Mouse (Mus musculus) liver, postnatal 0 days (tissue): ENCODE measurements around the gene Prkd2. TPM values are rescaled to one million over a fixed set of nuclear protein-coding genes. Genes with fewer than 3 reads are reported as not detected.

Source experiments
- ATAC-seq: fragments of 200-750 bp; cut with Nextera tagmentation; 2 replicates; pipeline ENCODE4 v1.8.0; 2017; ENCODE audit warnings: mild to moderate bottlenecking, moderate library complexity
- DNase-seq: peaks from one replicate; pipeline ENCODE4 v3.0.0-alpha.2; 2016
- H3K27ac ChIP-seq: fragments of 300-500 bp; sonication (generic); 2 replicates; pipeline ENCODE4 v1.5.1; 2014; ENCODE audit warnings: antibody characterized with exemption, moderate library complexity, mild to moderate bottlenecking, low read depth
- H3K27me3 ChIP-seq: fragments of 300-500 bp; sonication (generic); 2 replicates; pipeline ENCODE4 v1.6.1; 2014; ENCODE audit warnings: low read length, control low read depth, mixed read lengths; ENCODE audit not compliant: insufficient read depth
- H3K36me3 ChIP-seq: fragments of 300-500 bp; sonication (generic); replicated peaks from 2 replicates; pipeline ENCODE4 v1.6.1; 2014; ENCODE audit warnings: mild to moderate bottlenecking, control low read depth, low read length, moderate library complexity, mixed read lengths; ENCODE audit not compliant: insufficient read depth
- H3K4me1 ChIP-seq: fragments of 300-500 bp; sonication (generic); 2 replicates; pipeline ENCODE4 v1.6.1; 2014; ENCODE audit warnings: antibody characterized with exemption, mild to moderate bottlenecking, control low read depth; ENCODE audit not compliant: insufficient read depth
- H3K4me2 ChIP-seq: fragments of 300-500 bp; sonication (generic); 2 replicates; pipeline ENCODE4 v1.6.1; 2014; ENCODE audit warnings: low read depth, mild to moderate bottlenecking, low read length, moderate library complexity, mixed read lengths
- H3K4me3 ChIP-seq: fragments of 300-500 bp; sonication (generic); 2 replicates; pipeline ENCODE4 v1.5.1; 2014; ENCODE audit warnings: low read depth, low read length
- H3K9ac ChIP-seq: fragments of 300-500 bp; sonication (generic); replicated peaks from 2 replicates; pipeline ENCODE4 v1.6.1; 2014; ENCODE audit warnings: mild to moderate bottlenecking, moderate library complexity
- H3K9me3 ChIP-seq: fragments of 300-500 bp; sonication (generic); 2 replicates; pipeline ENCODE4 v1.6.1; 2016; ENCODE audit warnings: mild to moderate bottlenecking, control low read depth, low read length, mixed read lengths
- CTCF ChIP-seq: sonication (generic); IDR thresholded peaks from 2 replicates; pipeline ENCODE4 v1.5.1; 2016; ENCODE audit warnings: antibody characterized with exemption, low read depth
- EP300 ChIP-seq: IDR thresholded peaks from 2 replicates; pipeline ENCODE4 v1.6.1; 2016; ENCODE audit warnings: antibody characterized with exemption, low read depth, mild to moderate bottlenecking
- whole genome bisulfite sequencing: fragments of 180-500 bp; shearing (Covaris S2); extraction: QIAGEN DNeasy Blood & Tissue Kit; methylation state at CpG from one replicate; pipeline ENCODE4 v1.1.7; 2014; ENCODE audit not compliant: insufficient replicate concordance; 5-methylcytosine and 5-hydroxymethylcytosine counted together
- polyA plus RNA-seq: library from polyadenylated mRNA; unstranded; fragments of >200 nt; fragmentation: Nextera tagmentation; extraction: Ambion mirVana; gene quantifications from 2 replicates; pipeline ENCODE4 v1.2.1, GENCODE M21; 2015

The Prkd2 gene
- polyA plus RNA-seq, 1 experiment from 2014 or later = 5.0 TPM

DNA sequence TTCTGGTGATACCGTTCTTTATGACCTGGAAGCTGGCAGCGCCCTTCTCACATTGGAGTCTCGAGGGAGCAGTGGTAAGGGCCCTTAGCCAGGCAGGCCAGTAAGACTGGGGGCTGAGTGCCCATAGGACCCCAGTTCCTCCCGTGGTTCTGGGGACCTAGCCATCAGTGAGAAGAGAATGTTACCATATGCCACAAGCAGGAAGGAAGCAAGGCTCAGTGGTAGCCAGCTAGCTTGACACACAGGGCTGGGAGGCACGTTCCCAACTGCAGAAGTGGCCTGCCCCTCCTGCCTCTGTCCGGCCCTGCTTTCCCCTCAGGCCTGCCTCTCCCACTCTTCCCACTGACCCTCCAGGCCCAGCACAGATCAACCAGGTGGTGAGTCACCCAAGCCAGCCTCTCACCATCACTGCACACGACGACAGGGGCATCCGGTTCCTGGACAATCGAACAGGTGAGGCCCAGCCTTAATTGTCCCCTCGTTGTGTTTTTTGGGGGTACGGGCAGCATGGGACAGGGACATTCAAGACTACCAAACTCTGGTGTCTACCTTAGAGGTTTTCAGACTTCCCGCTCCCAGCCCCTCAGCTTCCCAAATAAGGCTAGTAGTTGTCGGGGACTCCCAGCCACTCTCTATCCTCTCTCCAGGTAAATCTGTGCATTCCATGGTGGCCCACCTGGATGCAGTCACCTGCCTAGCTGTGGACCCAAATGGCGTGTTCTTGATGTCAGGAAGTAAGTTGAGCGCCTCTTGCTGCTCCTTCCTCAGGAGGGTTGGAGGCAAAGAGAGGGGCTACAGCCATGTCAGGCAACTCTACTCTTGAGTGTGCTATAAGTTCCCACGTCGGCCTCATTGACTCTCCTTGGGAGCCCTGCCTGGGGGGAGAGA lies 4.5 kb upstream of the Prkd2 start:
- Histone ChIP-seq H3K36me3 (peaks cover 53% of the 10 kb centered on the region), H3K9ac (no peak overlapping the region), H3K27me3 (no peaks in the 10 kb centered on the region), H3K4me1 (peaks cover 14% of the 10 kb centered on the region), H3K4me2 (no peak overlapping the region), H3K27ac (no peak overlapping the region), H3K9me3 (no peaks in the 10 kb centered on the region), H3K4me3 (no peak overlapping the region)
- WGBS = 75% methylated on average over 18 of the region's 18 CpGs
- ATAC-seq (no peak), DNase-seq (no peak)
- TF ChIP-seq EP300 (no peak), CTCF (no peak)

DNA sequence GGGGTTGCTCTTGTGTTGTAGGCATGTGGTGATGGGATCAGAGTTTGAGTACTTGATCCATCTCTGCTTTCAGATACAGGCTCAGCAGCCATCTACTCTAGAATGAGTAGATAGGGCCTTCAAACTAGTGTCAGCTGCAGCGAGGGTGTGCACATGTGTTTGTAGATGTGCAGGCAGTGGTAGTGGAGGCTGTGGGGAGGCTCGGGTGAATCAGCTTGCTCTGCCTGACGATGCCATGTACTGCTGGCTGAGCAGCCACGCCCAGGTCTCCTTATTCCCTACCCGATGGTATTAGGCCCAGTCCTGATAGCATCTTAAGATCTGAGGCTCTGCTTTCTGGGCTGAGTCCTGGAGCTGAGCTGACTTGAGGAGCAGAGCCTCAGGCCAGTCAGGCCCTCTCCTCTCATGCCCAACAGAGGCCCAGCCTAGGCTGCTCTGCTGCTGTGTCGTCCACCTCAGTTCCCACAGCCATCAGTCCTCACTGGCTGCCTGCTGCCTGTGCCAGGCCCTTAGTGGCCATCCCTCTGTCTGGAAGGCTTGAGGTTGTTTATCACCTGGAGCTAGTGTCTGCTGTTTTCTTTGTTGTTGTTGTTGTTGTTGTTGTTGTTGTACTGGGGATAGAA lies 3.8 kb upstream of the Prkd2 start:
- H3K4me2 ChIP-seq = no peak overlapping the region
- H3K27ac ChIP-seq = no peak overlapping the region
- H3K27me3 ChIP-seq = no peaks in the 10 kb centered on the region
- H3K9ac ChIP-seq = no peak overlapping the region
- ATAC-seq (no peak), DNase-seq (no peak)
- 61% methylated on average over 6 of the region's 6 CpGs for WGBS
- H3K4me3 ChIP-seq = no peak overlapping the region
- peaks cover 19% of the 10 kb centered on the region for H3K4me1 ChIP-seq
- H3K36me3 ChIP-seq = peaks cover 47% of the 10 kb centered on the region
- no peaks in the 10 kb centered on the region for H3K9me3 ChIP-seq
- TF ChIP-seq CTCF (no peak), EP300 (no peak)

DNA sequence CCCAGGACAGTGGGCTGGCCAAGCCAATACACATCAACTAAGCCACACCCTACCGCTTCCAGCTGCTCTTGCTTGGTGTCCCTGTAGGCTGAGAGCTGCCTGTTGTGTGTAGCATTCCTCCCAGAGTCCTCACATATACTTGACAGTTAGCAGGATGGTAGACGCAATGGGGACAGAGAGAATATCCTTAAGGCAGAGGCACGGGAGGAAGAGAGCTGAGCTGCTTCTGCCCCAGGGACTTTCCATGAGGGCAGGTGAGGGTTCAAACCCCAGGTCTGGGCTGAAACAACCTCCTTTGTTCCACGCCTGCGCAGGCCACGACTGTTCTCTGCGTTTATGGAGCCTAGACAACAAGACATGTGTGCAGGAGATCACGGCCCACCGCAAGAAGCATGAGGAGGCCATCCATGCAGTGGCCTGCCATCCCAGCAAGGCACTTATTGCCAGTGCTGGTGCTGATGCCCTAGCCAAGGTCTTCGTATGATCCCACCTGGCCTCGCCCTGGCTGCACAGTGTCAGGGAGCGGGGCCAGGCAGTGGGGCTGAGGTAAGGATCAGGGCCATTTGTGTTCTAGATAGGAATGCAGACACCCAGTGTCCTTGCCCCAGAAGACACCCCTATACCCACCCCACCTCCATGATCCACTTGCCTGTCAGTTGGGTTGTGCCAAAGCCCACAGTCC lies 3.1 kb upstream of the Prkd2 start:
- Histone ChIP-seq H3K27me3 (no peaks in the 10 kb centered on the region), H3K4me3 (no peak overlapping the region), H3K27ac (no peak overlapping the region), H3K9ac (no peak overlapping the region), H3K4me1 (peaks cover 25% of the 10 kb centered on the region), H3K9me3 (no peaks in the 10 kb centered on the region), H3K4me2 (no peak overlapping the region), H3K36me3 (peaks cover 41% of the 10 kb centered on the region)
- DNase-seq = no peak
- 91% methylated on average over 12 of the region's 12 CpGs for WGBS
- no peak for ATAC-seq
- TF ChIP-seq EP300 (no peak), CTCF (no peak)

DNA sequence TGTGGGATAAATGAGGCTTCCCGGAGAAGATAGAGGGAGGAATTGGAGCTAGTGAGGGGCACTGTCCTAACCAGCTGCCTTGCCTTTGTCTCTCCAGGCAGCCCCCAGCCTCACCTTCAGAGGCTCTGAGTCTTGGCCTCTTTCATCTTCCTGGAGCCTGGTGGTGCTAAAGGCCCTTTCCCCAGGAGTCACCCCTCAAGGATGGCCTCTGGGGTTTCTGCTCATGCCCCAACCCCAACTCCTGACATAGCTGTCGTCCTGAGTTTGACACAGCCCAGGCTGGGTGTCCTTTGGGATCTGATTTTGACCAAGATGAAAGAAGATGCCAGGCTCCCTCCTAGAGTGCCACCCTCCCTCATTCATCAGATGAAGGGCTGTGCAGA lies 2.6 kb upstream of the Prkd2 start:
- Histone ChIP-seq H3K27ac (no peak overlapping the region), H3K4me2 (no peak overlapping the region), H3K36me3 (peaks cover 36% of the 10 kb centered on the region), H3K27me3 (no peaks in the 10 kb centered on the region), H3K4me1 (peaks cover 27% of the 10 kb centered on the region), H3K9ac (no peak overlapping the region), H3K9me3 (no peaks in the 10 kb centered on the region), H3K4me3 (no peak overlapping the region)
- TF ChIP-seq EP300 (no peak), CTCF (no peak)
- no peak for DNase-seq
- 93% methylated on average over 2 of the region's 2 CpGs for WGBS
- ATAC-seq = no peak

DNA sequence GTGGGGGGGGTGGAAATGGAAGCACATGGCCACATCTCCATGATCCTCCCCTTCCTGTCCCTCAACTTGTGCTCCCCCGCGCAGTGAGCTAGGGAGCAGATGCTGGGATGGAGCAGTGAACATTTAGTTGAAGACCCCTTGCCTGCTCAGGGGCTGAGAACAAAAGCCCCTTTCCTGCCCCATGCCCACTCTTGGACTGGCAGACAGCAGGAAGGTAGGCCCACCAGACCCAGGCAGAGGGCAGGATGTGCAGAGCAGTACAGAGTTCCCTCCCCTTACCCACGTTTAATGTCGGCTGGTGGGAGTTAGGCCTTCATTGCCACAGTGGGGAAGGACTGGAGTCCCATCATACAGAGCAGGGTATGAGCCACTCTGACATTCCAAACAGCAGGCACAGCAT lies 1.6 kb upstream of the Prkd2 start:
- Histone ChIP-seq H3K4me2 (no peak overlapping the region), H3K27me3 (no peaks in the 10 kb centered on the region), H3K4me1 (peaks cover 35% of the 10 kb centered on the region), H3K36me3 (peaks cover 36% of the 10 kb centered on the region), H3K4me3 (no peak overlapping the region), H3K9ac (no peak overlapping the region), H3K27ac (peak overlapping the region; percentile 73), H3K9me3 (no peaks in the 10 kb centered on the region)
- 44% methylated on average over 4 of the region's 4 CpGs for WGBS
- DNase-seq (no peak), ATAC-seq (no peak)
- TF ChIP-seq EP300 (no peak), CTCF (no peak)
